ENCODE assay signal across 14 mouse cellular contexts in the genomic region with DNA sequence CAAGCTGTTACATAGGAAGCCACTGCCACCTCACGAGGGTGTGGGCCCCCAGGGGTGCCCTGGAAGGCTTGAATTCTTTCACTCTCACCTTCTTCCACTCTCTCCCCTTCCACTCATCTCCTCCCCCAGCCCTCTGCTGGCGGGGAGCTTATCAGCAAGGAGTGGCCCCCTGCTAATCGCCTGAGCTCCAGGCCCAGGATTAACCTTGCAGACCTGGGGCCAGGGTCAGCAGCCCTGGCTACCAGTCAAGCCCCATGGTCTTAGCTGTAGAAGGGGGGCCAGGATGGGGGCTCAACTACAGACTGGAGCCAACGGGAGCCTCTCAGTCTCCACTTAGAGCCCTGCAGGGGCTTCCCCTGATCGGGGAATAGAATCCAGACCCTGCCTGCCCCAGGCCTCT.
DNase-seq lines count a peak whose midpoint lies in the region; ATAC-seq and TF ChIP-seq lines count a peak whose summit lies in the region.
"Had no signal": no experiment of that assay in that cellular context is flagged by ENCODE, and none has a peak within 500 bp of the region (broad histone marks: within the 10 kb centered on the region; RNA-seq: fewer than 3 reads in every experiment).

No protein-coding gene starts in this region.

- ATAC-seq in hindbrain, postnatal 0 days: no peak
- no peak for ATAC-seq in midbrain, postnatal 0 days (ENCODE audit: low FRiP score)
- ATAC-seq in midbrain, embryonic 16.5 days: no peak
- ATAC-seq: activated CD4-positive, CD25-positive, alpha-beta regulatory T cell, adult 4 months; inflammation-experienced regulatory T-cells, adult 6 months had no signal

- H3K27me3 ChIP-seq in hindbrain, postnatal 0 days (ENCODE audit: insufficient read depth, low read length): no peaks in the 10 kb centered on the region
- peaks cover 31% of the 10 kb centered on the region for H3K27me3 ChIP-seq in hindbrain, embryonic 10.5 days (ENCODE audit: insufficient read depth, poor library complexity, severe bottlenecking)
- 0 out of 2 replicates have a peak, but pooled peaks cover 3% of the 10 kb centered on the region for H3K27me3 ChIP-seq in midbrain, postnatal 0 days (ENCODE audit: insufficient read depth, low read length)
- peaks cover 2% of the 10 kb centered on the region; the same call in 1 of the 2 replicates for H3K27me3 ChIP-seq in midbrain, embryonic 16.5 days (ENCODE audit: control insufficient read depth, insufficient read depth, low read depth, low read length)

- H3K27ac ChIP-seq in hindbrain, postnatal 0 days: no peak overlapping the region
- H3K27ac ChIP-seq in hindbrain, embryonic 10.5 days: no peak overlapping the region
- no peak overlapping the region for H3K27ac ChIP-seq in midbrain, postnatal 0 days (ENCODE audit: low read depth, low read length)
- no peak overlapping the region for H3K27ac ChIP-seq in midbrain, embryonic 16.5 days (ENCODE audit: low read length)

- H3K4me1 ChIP-seq in hindbrain, postnatal 0 days (ENCODE audit: insufficient read depth, low read length): no peaks in the 10 kb centered on the region
- H3K4me1 ChIP-seq in hindbrain, embryonic 10.5 days (replicated peaks): peaks cover 19% of the 10 kb centered on the region
- no peaks in the 10 kb centered on the region for H3K4me1 ChIP-seq in midbrain, postnatal 0 days (ENCODE audit: insufficient read depth, low read length)
- H3K4me1 ChIP-seq in midbrain, embryonic 16.5 days (ENCODE audit: control insufficient read depth, insufficient read depth, low read length): peaks cover 2% of the 10 kb centered on the region; the same call in 1 of the 2 replicates

- WGBS in hindbrain, postnatal 0 days: 18% methylated on average over 5 of the region's 5 CpGs
- WGBS in hindbrain, embryonic 10.5 days: 9% methylated on average over 5 of the region's 5 CpGs
- 14% methylated on average over 5 of the region's 5 CpGs for WGBS in midbrain, postnatal 0 days
- 9% methylated on average over 4 of the region's 5 CpGs for WGBS in midbrain, embryonic 16.5 days

- H3K4me2 ChIP-seq in hindbrain, postnatal 0 days (ENCODE audit: low read depth, low read length): no peak overlapping the region
- no peak overlapping the region for H3K4me2 ChIP-seq in midbrain, postnatal 0 days (ENCODE audit: low read depth, low read length, poor library complexity, severe bottlenecking)
- no peak overlapping the region for H3K4me2 ChIP-seq in midbrain, embryonic 16.5 days (ENCODE audit: low read length)

- H3K4me3 ChIP-seq in hindbrain, postnatal 0 days (ENCODE audit: low read length): no peak overlapping the region
- no peak overlapping the region for H3K4me3 ChIP-seq in hindbrain, embryonic 10.5 days
- no peak overlapping the region for H3K4me3 ChIP-seq in midbrain, postnatal 0 days (ENCODE audit: low read depth, low read length)
- H3K4me3 ChIP-seq in midbrain, embryonic 16.5 days (ENCODE audit: low read depth, low read length): no peak overlapping the region
- H3K4me3 ChIP-seq: erythroblast, embryonic 14.5 days had no signal

- no peaks in the 10 kb centered on the region for H3K9me3 ChIP-seq in hindbrain, postnatal 0 days (ENCODE audit: low read length)
- no peaks in the 10 kb centered on the region for H3K9me3 ChIP-seq in hindbrain, embryonic 10.5 days
- H3K9me3 ChIP-seq in midbrain, postnatal 0 days (ENCODE audit: low read length): no peaks in the 10 kb centered on the region
- no peaks in the 10 kb centered on the region for H3K9me3 ChIP-seq in midbrain, embryonic 16.5 days (replicated peaks; ENCODE audit: control insufficient read depth, low read length, poor library complexity, severe bottlenecking)

- H3K9ac ChIP-seq in hindbrain, postnatal 0 days (replicated peaks; ENCODE audit: low read length): no peak overlapping the region
- H3K9ac ChIP-seq in midbrain, postnatal 0 days (replicated peaks; ENCODE audit: low read length, poor library complexity, severe bottlenecking): no peak overlapping the region
- H3K9ac ChIP-seq in midbrain, embryonic 16.5 days (ENCODE audit: low read depth, low read length): no peak overlapping the region

- H3K36me3 ChIP-seq in hindbrain, postnatal 0 days (ENCODE audit: insufficient read depth, low read length): no peaks in the 10 kb centered on the region
- no peaks in the 10 kb centered on the region for H3K36me3 ChIP-seq in hindbrain, embryonic 10.5 days
- no peaks in the 10 kb centered on the region for H3K36me3 ChIP-seq in midbrain, postnatal 0 days (ENCODE audit: insufficient read depth, low read length)
- no peaks in the 10 kb centered on the region for H3K36me3 ChIP-seq in midbrain, embryonic 16.5 days (ENCODE audit: control insufficient read depth, insufficient read depth, low read length)

- DNase-seq in hindbrain, postnatal 0 days (ENCODE audit: low spot score): no peak
- no peak for DNase-seq in hindbrain, embryonic 10.5 days (ENCODE audit: low spot score)
- DNase-seq in midbrain, postnatal 0 days (ENCODE audit: low spot score): no peak
- peak; percentile 34 for DNase-seq in embryo, embryonic 11 days
- DNase-seq in retina, postnatal 7 days (ENCODE audit: low read depth, low spot score): peak; percentile 59
- no peak for DNase-seq in adipocyte (ENCODE audit: low spot score)
- no peak for DNase-seq in urinary bladder, postnatal 14 days (ENCODE audit: low spot score)
- DNase-seq: cerebellum, adult 11-12 months; lung, postnatal 14 days; right cerebral cortex, postnatal 14 days had no signal

- TF ChIP-seq CTCF in hindbrain, postnatal 0 days (IDR thresholded peaks at IDR 0.05; ENCODE audit: low read depth): 0 out of 2 replicates have a peak, but pooled peaks have one; percentile 6
- peak; percentile 36 for TF ChIP-seq CTCF in midbrain, postnatal 0 days (IDR thresholded peaks at IDR 0.05)

Comparison
In these comparisons a context has a peak if more than half of its experiments do, and no peak if none do; other contexts are left out.
1. DNase-seq: peak in embryo, embryonic 11 days (single experiment) and retina, postnatal 7 days (single experiment); none in hindbrain, postnatal 0 days (single experiment), hindbrain, embryonic 10.5 days (single experiment), midbrain, postnatal 0 days (single experiment), adipocyte (single experiment) and urinary bladder, postnatal 14 days (single experiment).